In genomic region chr14:105987341-105987882, GRCm38 (mm10) we compare ENCODE assay signal across 24 mouse cellular contexts.
DNase-seq lines count a peak whose midpoint lies in the region; ATAC-seq lines count a peak whose summit lies in the region.
"Had no signal": no experiment of that assay in that cellular context is flagged by ENCODE, and none has a peak within 500 bp of the region (broad histone marks: within the 10 kb centered on the region; RNA-seq: fewer than 3 reads in every experiment).

No protein-coding gene starts in this region.

- DNase-seq in heart, adult 8-10 months (ENCODE audit: low spot score): peak; percentile 40
- DNase-seq in heart, postnatal 25 days (ENCODE audit: low spot score): peak; percentile 3
- DNase-seq in limb, embryonic 10.5 days (ENCODE audit: low spot score): no peak
- DNase-seq: adrenal gland, adult 2 months; adrenal gland, postnatal 14 days; cerebellum, adult 11 months; cerebellum, adult 2 months; cerebellum, adult 9-11 months; cerebellum, postnatal 25 days; forebrain, postnatal 0 days; gastrocnemius, adult 2 months; gastrocnemius, postnatal 14 days; kidney, adult 18-20 months had no signal

- no peaks in the 10 kb centered on the region for H3K36me3 ChIP-seq in heart, embryonic 11.5 days (ENCODE audit: control insufficient read depth, insufficient read depth, low read length)
- H3K36me3 ChIP-seq in hindbrain, embryonic 16.5 days (ENCODE audit: control insufficient read depth, insufficient read depth, low read length): no peaks in the 10 kb centered on the region
- no peaks in the 10 kb centered on the region for H3K36me3 ChIP-seq in limb, embryonic 10.5 days
- H3K36me3 ChIP-seq: embryonic facial prominence, embryonic 12.5 days; embryonic facial prominence, embryonic 15.5 days; heart, embryonic 13.5 days; hindbrain, embryonic 12.5 days; hindbrain, embryonic 15.5 days; intestine, embryonic 15.5 days had no signal

- no peaks in the 10 kb centered on the region for H3K27me3 ChIP-seq in heart, embryonic 11.5 days (ENCODE audit: control insufficient read depth, insufficient read depth, low read length)
- no peaks in the 10 kb centered on the region for H3K27me3 ChIP-seq in hindbrain, embryonic 16.5 days (replicated peaks; ENCODE audit: control insufficient read depth, insufficient read depth, low read length)
- no peaks in the 10 kb centered on the region for H3K27me3 ChIP-seq in limb, embryonic 10.5 days (ENCODE audit: low read depth, poor library complexity, severe bottlenecking)
- H3K27me3 ChIP-seq: embryonic facial prominence, embryonic 12.5 days; embryonic facial prominence, embryonic 15.5 days; heart, embryonic 13.5 days; hindbrain, embryonic 12.5 days; hindbrain, embryonic 15.5 days; intestine, embryonic 15.5 days had no signal

- H3K9ac ChIP-seq in heart, embryonic 11.5 days (ENCODE audit: low read depth, low read length): no peak overlapping the region
- no peak overlapping the region for H3K9ac ChIP-seq in hindbrain, embryonic 16.5 days (ENCODE audit: low read depth, low read length)
- H3K9ac ChIP-seq: embryonic facial prominence, embryonic 12.5 days; embryonic facial prominence, embryonic 15.5 days; forebrain, postnatal 0 days; heart, embryonic 13.5 days; hindbrain, embryonic 12.5 days; hindbrain, embryonic 15.5 days; intestine, embryonic 15.5 days had no signal

- H3K4me3 ChIP-seq in heart, embryonic 11.5 days (ENCODE audit: low read depth, low read length): no peak overlapping the region
- H3K4me3 ChIP-seq in hindbrain, embryonic 16.5 days (ENCODE audit: low read length): no peak overlapping the region
- H3K4me3 ChIP-seq in limb, embryonic 10.5 days: no peak overlapping the region
- H3K4me3 ChIP-seq: embryonic facial prominence, embryonic 12.5 days; embryonic facial prominence, embryonic 15.5 days; gastrocnemius, adult 2 months; heart, embryonic 13.5 days; hindbrain, embryonic 12.5 days; hindbrain, embryonic 15.5 days; intestine, embryonic 15.5 days had no signal

- intact Hi-C loops in heart, postnatal 25 days (cut with DNase I): no loop called here

- no peak overlapping the region for H3K27ac ChIP-seq in heart, embryonic 11.5 days (ENCODE audit: low read depth, low read length)
- H3K27ac ChIP-seq in hindbrain, embryonic 16.5 days (ENCODE audit: low read depth, low read length): no peak overlapping the region
- H3K27ac ChIP-seq in limb, embryonic 10.5 days: no peak overlapping the region
- H3K27ac ChIP-seq: embryonic facial prominence, embryonic 12.5 days; embryonic facial prominence, embryonic 15.5 days; gastrocnemius, adult 2 months; heart, embryonic 13.5 days; hindbrain, embryonic 12.5 days; hindbrain, embryonic 15.5 days; intestine, embryonic 15.5 days had no signal

- no peak for ATAC-seq in heart, embryonic 11.5 days (replicated peaks; ENCODE audit: insufficient number of reproducible peaks, low FRiP score, low TSS enrichment)
- peak; percentile 92 for ATAC-seq in granulocyte monocyte progenitor cell, adult 5-6 weeks (replicated peaks; ENCODE audit: poor library complexity, severe bottlenecking)
- no peak for ATAC-seq in hindbrain, embryonic 16.5 days
- ATAC-seq: CD4-positive, CD25-positive, alpha-beta regulatory T cell, adult 4 months; forebrain, embryonic 14.5 days; forebrain, postnatal 0 days; intestine, embryonic 15.5 days had no signal

- 83% methylated on average over 4 of the region's 4 CpGs for WGBS in heart, embryonic 11.5 days (ENCODE audit: insufficient replicate concordance)
- 95% methylated on average over 4 of the region's 4 CpGs for WGBS in hindbrain, embryonic 16.5 days
- 97% methylated on average over 4 of the region's 4 CpGs for WGBS in limb, embryonic 10.5 days

- H3K9me3 ChIP-seq in heart, embryonic 11.5 days (replicated peaks; ENCODE audit: control insufficient read depth, low read length): no peaks in the 10 kb centered on the region
- no peaks in the 10 kb centered on the region for H3K9me3 ChIP-seq in hindbrain, embryonic 16.5 days (ENCODE audit: control insufficient read depth, low read length)
- no peaks in the 10 kb centered on the region for H3K9me3 ChIP-seq in limb, embryonic 10.5 days (replicated peaks)
- H3K9me3 ChIP-seq: embryonic facial prominence, embryonic 12.5 days; embryonic facial prominence, embryonic 15.5 days; heart, embryonic 13.5 days; hindbrain, embryonic 12.5 days; hindbrain, embryonic 15.5 days; intestine, embryonic 15.5 days had no signal

- H3K4me2 ChIP-seq in heart, embryonic 11.5 days: no peak overlapping the region
- H3K4me2 ChIP-seq in hindbrain, embryonic 16.5 days (ENCODE audit: low read length): no peak overlapping the region
- H3K4me2 ChIP-seq: embryonic facial prominence, embryonic 12.5 days; embryonic facial prominence, embryonic 15.5 days; heart, embryonic 13.5 days; hindbrain, embryonic 12.5 days; hindbrain, embryonic 15.5 days; intestine, embryonic 15.5 days had no signal

- no peaks in the 10 kb centered on the region for H3K4me1 ChIP-seq in heart, embryonic 11.5 days (ENCODE audit: control insufficient read depth, insufficient read depth, low read length)
- no peaks in the 10 kb centered on the region for H3K4me1 ChIP-seq in hindbrain, embryonic 16.5 days (ENCODE audit: control insufficient read depth, insufficient read depth, low read depth, low read length)
- no peaks in the 10 kb centered on the region for H3K4me1 ChIP-seq in limb, embryonic 10.5 days
- H3K4me1 ChIP-seq: embryonic facial prominence, embryonic 12.5 days; embryonic facial prominence, embryonic 15.5 days; heart, embryonic 13.5 days; hindbrain, embryonic 12.5 days; hindbrain, embryonic 15.5 days; intestine, embryonic 15.5 days had no signal
